Mouse (Mus musculus): ENCODE results near the gene Riiad1. TPM values are rescaled to one million over a fixed set of nuclear protein-coding genes. Genes with fewer than 3 reads are reported as not detected.
A peak's percentile ranks its signal among the peaks of the same experiment; 100 is the strongest.

Gene Riiad1
- polyA plus RNA-seq, 1 experiment from 2014 or later = 5.8 TPM

DNA sequence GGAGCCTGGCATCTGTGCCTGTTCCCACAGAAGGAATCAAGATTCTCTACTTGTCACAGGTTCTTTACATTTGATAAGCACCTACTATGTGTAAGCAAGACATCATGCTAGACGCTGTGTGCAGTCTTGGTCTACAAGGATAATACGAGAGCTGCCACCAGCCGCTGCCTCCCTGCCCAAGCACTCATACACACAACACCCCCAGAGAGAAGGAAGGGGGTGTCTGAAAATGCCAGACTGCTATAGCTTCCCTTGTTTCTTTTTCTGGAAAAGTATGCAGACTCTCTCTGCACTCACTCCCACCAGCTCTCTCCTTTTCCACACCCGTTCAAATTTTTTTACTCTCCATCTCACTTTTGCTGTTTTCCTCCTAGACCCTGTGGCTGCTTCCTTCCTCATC, 2.7 kb downstream of the Riiad1 start:
- H3K27ac ChIP-seq = no peak overlapping the region
- H3K4me1 ChIP-seq = peaks cover 59% of the 10 kb centered on the region
- H3K36me3 ChIP-seq = no peaks in the 10 kb centered on the region
- no peak for DNase-seq (ENCODE audit: low spot score)
- WGBS = 57% methylated on average over 4 of the region's 4 CpGs
- H3K27me3 ChIP-seq (ENCODE audit: insufficient read depth, poor library complexity, severe bottlenecking) = peaks cover 40% of the 10 kb centered on the region
- H3K4me3 ChIP-seq = no peak overlapping the region
- H3K9me3 ChIP-seq = no peaks in the 10 kb centered on the region

GRCm38 (mm10) chr3:94476301-94477035, 3.7 kb downstream of the Riiad1 start:
- WGBS = 38% methylated on average over 8 of the region's 8 CpGs
- Histone ChIP-seq H3K27ac (no peak overlapping the region), H3K4me3 (no peak overlapping the region), H3K36me3 (no peaks in the 10 kb centered on the region), H3K4me1 (peaks cover 57% of the 10 kb centered on the region), H3K9me3 (no peaks in the 10 kb centered on the region), H3K27me3 (ENCODE audit: insufficient read depth, poor library complexity, severe bottlenecking) (peaks cover 35% of the 10 kb centered on the region)
- no peak for DNase-seq (ENCODE audit: low spot score)

- Histone ChIP-seq H3K27me3 (ENCODE audit: insufficient read depth, poor library complexity, severe bottlenecking) (peaks cover 7% of the 10 kb centered on the region), H3K27ac (peak overlapping the region; percentile 60; the same call in 1 of the 2 replicates), H3K4me1 (peaks cover 41% of the 10 kb centered on the region), H3K36me3 (no peaks in the 10 kb centered on the region), H3K9me3 (no peaks in the 10 kb centered on the region), H3K4me3 (no peak overlapping the region)
- DNase-seq (ENCODE audit: low spot score) = no peak
- WGBS = 39% methylated on average over 5 of the region's 5 CpGs
Observed at GRCm38 (mm10) chr3:94473567-94474232, 6.4 kb downstream of the Riiad1 start.

- peaks cover 35% of the 10 kb centered on the region for H3K4me1 ChIP-seq
- 42% methylated on average over 10 of the region's 10 CpGs for whole genome bisulfite sequencing
- no peaks in the 10 kb centered on the region for H3K9me3 ChIP-seq
- DNase-seq (ENCODE audit: low spot score) = no peak
- peak overlapping the region; percentile 49; the same call in 1 of the 2 replicates for H3K4me3 ChIP-seq
- peak overlapping the region; percentile 60; the same call in 1 of the 2 replicates for H3K27ac ChIP-seq
- H3K36me3 ChIP-seq = no peaks in the 10 kb centered on the region
- peaks cover 1% of the 10 kb centered on the region; the same call in 1 of the 2 replicates for H3K27me3 ChIP-seq (ENCODE audit: insufficient read depth, poor library complexity, severe bottlenecking)
Observed at GRCm38 (mm10) chr3:94473115-94473505, 7.0 kb downstream of the Riiad1 start.

DNA sequence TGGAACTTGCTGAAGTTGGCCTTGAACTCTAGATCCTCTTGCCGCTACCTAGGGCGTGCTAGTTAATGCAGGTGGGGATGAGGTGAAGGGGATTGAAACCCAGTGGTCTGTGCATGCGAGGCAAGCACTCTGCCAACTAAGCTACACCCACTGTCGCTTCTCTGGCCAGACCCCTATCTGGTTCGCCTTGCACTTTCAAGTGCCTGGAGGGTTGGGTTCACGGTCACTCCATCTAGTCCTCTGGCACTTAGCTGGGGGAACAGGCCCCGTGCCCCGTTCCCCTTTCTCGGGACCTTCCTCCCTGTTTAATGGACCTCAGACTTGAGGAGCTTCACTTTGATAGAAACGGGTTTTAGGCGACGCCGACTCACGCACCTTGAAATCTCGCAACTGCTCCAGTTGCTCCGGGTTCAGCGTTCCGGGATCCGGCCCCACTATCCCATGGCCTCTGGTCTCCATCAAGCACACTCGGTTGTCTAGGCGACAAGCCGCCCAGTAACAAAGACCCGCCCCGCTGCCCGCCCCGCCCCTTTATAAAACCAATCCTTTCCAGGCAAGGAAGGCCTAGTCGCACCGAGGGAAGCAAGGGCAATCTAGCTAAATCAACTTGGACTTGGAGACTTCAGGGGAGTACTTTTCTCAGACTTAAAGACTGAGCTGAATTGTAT, 7.6 kb downstream of the Riiad1 start:
- Histone ChIP-seq H3K4me3 (peak overlapping the region; percentile 49), H3K4me1 (peaks cover 32% of the 10 kb centered on the region), H3K27me3 (ENCODE audit: insufficient read depth, poor library complexity, severe bottlenecking) (no peaks in the 10 kb centered on the region), H3K36me3 (no peaks in the 10 kb centered on the region), H3K27ac (peak overlapping the region; percentile 70; the same call in 1 of the 2 replicates), H3K9me3 (no peaks in the 10 kb centered on the region)
- peak; percentile 92 for DNase-seq (ENCODE audit: low spot score)
- WGBS = 9% methylated on average over 28 of the region's 28 CpGs

DNA sequence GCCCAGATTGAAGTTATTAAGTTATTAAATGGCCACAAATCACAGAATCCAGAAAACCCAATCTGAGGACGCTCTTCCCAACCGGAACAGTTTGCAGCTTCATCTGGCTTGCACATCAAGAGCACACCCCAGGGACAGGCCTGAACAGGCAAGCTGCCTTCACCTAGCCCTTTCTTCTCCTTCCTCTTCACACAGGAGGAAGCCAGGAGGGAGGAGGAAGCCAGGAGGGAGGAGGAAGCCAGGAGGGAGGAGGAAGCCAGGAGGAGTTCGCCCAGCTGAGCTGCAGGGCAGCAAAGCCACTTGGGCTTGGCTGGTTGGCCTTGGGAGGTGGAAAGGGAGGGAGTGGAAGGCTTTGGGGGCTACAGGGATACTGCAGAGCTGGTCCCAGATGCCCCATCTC, 11.2 kb downstream of the Riiad1 start:
- no peak for DNase-seq (ENCODE audit: low spot score)
- Histone ChIP-seq H3K27me3 (ENCODE audit: insufficient read depth, poor library complexity, severe bottlenecking) (no peaks in the 10 kb centered on the region), H3K27ac (no peak overlapping the region), H3K36me3 (no peaks in the 10 kb centered on the region), H3K9me3 (no peaks in the 10 kb centered on the region), H3K4me3 (no peak overlapping the region), H3K4me1 (peaks cover 26% of the 10 kb centered on the region)
- WGBS = 52% methylated on average over 3 of the region's 3 CpGs

- Histone ChIP-seq H3K4me3 (no peak overlapping the region), H3K27me3 (ENCODE audit: insufficient read depth, poor library complexity, severe bottlenecking) (no peaks in the 10 kb centered on the region), H3K9me3 (no peaks in the 10 kb centered on the region), H3K27ac (no peak overlapping the region), H3K36me3 (no peaks in the 10 kb centered on the region), H3K4me1 (peaks cover 9% of the 10 kb centered on the region)
- DNase-seq (ENCODE audit: low spot score) = no peak
- WGBS = 67% methylated on average over 13 of the region's 13 CpGs
Observed at GRCm38 (mm10) chr3:94465632-94466430, 14.3 kb downstream of the Riiad1 start.

DNA sequence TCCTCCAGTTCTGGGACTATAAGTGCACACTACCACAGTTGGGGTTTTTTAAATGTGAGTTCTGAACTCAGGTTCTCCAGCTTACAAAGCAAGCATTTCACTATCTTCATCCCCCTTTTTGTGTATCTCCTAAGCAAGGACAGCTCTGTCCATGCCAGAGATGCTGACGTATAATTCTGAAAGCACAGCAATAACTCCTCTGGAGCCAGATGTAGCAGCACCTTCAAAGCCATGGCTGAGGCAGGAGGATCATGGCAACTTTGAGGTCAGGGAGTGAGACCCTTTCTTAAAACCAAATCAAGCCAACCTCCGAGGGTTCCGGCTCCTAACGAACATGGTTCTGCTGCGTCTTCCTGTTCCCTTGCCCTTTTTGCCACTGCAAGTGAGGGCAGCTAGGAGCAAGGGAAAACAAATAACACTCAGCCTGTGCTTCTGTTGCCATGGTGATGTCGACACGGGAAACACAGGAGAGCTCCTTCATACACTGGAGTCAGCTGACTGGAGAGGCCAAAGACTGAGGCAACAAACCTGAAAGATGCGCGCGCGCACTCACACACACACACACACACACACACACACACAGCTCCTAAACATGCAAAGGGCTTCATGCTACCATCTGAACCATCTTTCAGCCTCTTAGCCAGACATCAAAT, 16.1 kb downstream of the Riiad1 start:
- H3K9me3 ChIP-seq = no peaks in the 10 kb centered on the region
- H3K27ac ChIP-seq = no peak overlapping the region
- DNase-seq (ENCODE audit: low spot score) = no peak
- H3K27me3 ChIP-seq (ENCODE audit: insufficient read depth, poor library complexity, severe bottlenecking) = no peaks in the 10 kb centered on the region
- no peak overlapping the region for H3K4me3 ChIP-seq
- H3K4me1 ChIP-seq = peaks cover 9% of the 10 kb centered on the region
- 54% methylated on average over 11 of the region's 11 CpGs for WGBS
- H3K36me3 ChIP-seq = no peaks in the 10 kb centered on the region

DNA sequence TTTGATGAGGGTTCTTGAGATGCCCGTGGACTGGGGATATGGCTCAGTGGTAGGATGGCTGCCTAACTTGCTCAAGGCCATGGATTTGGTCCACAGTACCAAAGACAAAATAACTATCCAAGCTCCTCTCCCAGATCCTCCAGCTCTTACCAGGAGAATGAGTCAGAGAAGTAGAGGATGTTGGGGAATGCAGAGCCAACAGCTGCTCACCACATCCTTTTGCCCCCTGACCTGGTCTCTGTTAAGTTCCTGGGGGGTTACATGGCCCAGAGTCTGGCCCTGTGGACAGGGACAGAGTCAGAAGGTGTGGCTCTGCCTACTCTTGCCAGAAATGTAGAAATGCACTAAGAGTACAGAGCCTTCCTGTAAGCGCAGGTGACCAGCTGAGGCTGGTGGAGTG, 20.3 kb downstream of the Riiad1 start:
- Histone ChIP-seq H3K9me3 (no peaks in the 10 kb centered on the region), H3K36me3 (no peaks in the 10 kb centered on the region), H3K4me1 (peaks cover 9% of the 10 kb centered on the region), H3K4me3 (no peak overlapping the region), H3K27ac (no peak overlapping the region), H3K27me3 (ENCODE audit: insufficient read depth, poor library complexity, severe bottlenecking) (peaks cover 8% of the 10 kb centered on the region)
- 93% methylated on average over 2 of the region's 2 CpGs for WGBS
- DNase-seq (ENCODE audit: low spot score) = no peak

DNA sequence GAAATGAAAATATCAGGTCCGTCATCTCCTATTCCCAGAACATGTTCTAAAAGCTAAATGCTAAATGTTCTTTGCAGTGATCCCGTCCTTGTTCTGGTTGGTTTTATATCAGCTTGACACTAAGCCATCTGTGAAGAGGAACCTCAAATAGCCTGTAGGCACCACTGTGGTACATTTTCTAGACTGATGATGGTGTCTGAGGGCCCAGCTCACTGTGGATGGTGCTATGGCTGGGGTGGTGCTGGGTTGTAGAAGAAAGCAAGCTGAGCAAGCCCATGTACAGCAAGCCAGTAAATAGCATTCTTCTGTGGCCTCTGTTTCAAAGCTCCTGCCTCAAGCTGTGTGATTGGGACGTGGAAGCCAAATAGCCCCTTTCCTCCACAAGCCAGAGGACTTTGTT, 23.1 kb downstream of the Riiad1 start:
- Histone ChIP-seq H3K27me3 (ENCODE audit: insufficient read depth, poor library complexity, severe bottlenecking) (peaks cover 12% of the 10 kb centered on the region), H3K4me1 (no peaks in the 10 kb centered on the region), H3K9me3 (no peaks in the 10 kb centered on the region), H3K36me3 (no peaks in the 10 kb centered on the region), H3K27ac (no peak overlapping the region), H3K4me3 (peak overlapping the region; percentile 45)
- WGBS = 79% methylated on average over 3 of the region's 3 CpGs
- no peak for DNase-seq (ENCODE audit: low spot score)

DNA sequence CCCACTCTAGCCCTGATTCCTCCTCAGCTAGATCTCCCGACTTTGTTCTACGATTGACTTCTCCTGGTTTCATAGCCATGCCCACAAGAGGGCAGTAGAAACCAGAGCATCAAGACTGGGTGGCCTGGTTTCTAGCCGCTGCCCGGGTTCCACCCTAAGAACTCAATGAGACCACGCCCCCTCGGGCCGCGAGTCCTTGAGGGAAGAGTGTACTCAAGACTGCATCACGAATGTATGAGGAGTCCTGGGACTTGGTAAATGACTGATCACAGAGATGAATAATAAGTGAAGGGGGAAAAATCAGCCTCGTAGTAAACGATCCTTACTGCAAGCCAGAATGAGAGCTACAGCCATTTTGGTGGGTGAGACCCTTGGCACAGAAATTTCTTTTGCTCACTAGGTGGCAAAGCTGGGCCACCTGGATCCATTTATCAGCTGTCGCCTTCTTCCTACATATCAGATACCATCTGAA, 23.6 kb downstream of the Riiad1 start:
- peaks cover 12% of the 10 kb centered on the region for H3K27me3 ChIP-seq (ENCODE audit: insufficient read depth, poor library complexity, severe bottlenecking)
- H3K27ac ChIP-seq = no peak overlapping the region
- H3K36me3 ChIP-seq = no peaks in the 10 kb centered on the region
- peak overlapping the region; percentile 45 for H3K4me3 ChIP-seq
- no peaks in the 10 kb centered on the region for H3K9me3 ChIP-seq
- peak; percentile 93 for DNase-seq (ENCODE audit: low spot score)
- no peaks in the 10 kb centered on the region for H3K4me1 ChIP-seq
- WGBS = 2% methylated on average over 12 of the region's 12 CpGs

- WGBS = 92% methylated on average over 2 of the region's 2 CpGs
- H3K36me3 ChIP-seq = peaks cover 56% of the 10 kb centered on the region
- DNase-seq (ENCODE audit: low spot score) = no peak
- no peaks in the 10 kb centered on the region for H3K27me3 ChIP-seq (ENCODE audit: insufficient read depth, poor library complexity, severe bottlenecking)
- H3K27ac ChIP-seq = no peak overlapping the region
- 0 out of 2 replicates have a peak, but pooled peaks cover under 1% of the 10 kb centered on the region for H3K4me1 ChIP-seq
- H3K9me3 ChIP-seq = no peaks in the 10 kb centered on the region
- H3K4me3 ChIP-seq = no peak overlapping the region
Observed at GRCm38 (mm10) chr3:94449377-94449776, 30.8 kb downstream of the Riiad1 start.
